Mouse (Mus musculus): ENCODE measurements around the gene Btnl10.
A peak's percentile ranks its signal among the peaks of the same experiment; 100 is the strongest.
"Not testable (repeated sequence)": the region's sequence is repeated elsewhere in the genome, so short reads cannot be mapped to it uniquely, and the experiment has no call there.

Gene Btnl10

GRCm38 (mm10) chr11:58930254-58930653 lies 12.5 kb downstream of the Btnl10 start:
- DNase-seq (ENCODE audit: low spot score in 2 of 2): no peak

- DNase-seq (ENCODE audit: low spot score in 2 of 2): no peak
These were observed 13.9 kb downstream of the Btnl10 start for GRCm38 (mm10) chr11:58931576-58931975.

GRCm38 (mm10) chr11:58937909-58938308 lies 20.2 kb downstream of the Btnl10 start:
- DNase-seq (ENCODE audit: low spot score in 2 of 2): no peak

GRCm38 (mm10) chr11:58938322-58939087 lies 20.8 kb downstream of the Btnl10 start, which contains the start of gene Rnf187:
Gene Rnf187 (minus strand): TSS chr11:58938916.
- DNase-seq (ENCODE audit: low spot score in 2 of 2): peak; percentile 91 to 92

GRCm38 (mm10) chr11:58939088-58939439 lies 21.4 kb downstream of the Btnl10 start:
- no peak for DNase-seq (ENCODE audit: low spot score in 2 of 2)

- DNase-seq (ENCODE audit: low spot score in 2 of 2): no peak
These were observed 26.4 kb downstream of the Btnl10 start for GRCm38 (mm10) chr11:58944136-58944535.

- DNase-seq (ENCODE audit: low spot score in 2 of 2): no peak
These were observed 29.6 kb downstream of the Btnl10 start for GRCm38 (mm10) chr11:58947306-58947705.

- DNase-seq (ENCODE audit: low spot score in 2 of 2): no peak
These were observed 30.3 kb downstream of the Btnl10 start for GRCm38 (mm10) chr11:58947798-58948528.

GRCm38 (mm10) chr11:58948542-58949479 lies 31.1 kb downstream of the Btnl10 start, which contains the start of gene Hist3h2ba:
Gene Hist3h2ba (plus strand): TSS chr11:58948920.
- peak; percentile 69 to 86 for DNase-seq (ENCODE audit: low spot score in 2 of 2)

GRCm38 (mm10) chr11:58949480-58950431 lies 32.0 kb downstream of the Btnl10 start:
- DNase-seq (ENCODE audit: low spot score in 2 of 2): no peak

GRCm38 (mm10) chr11:58951210-58951609 lies 33.5 kb downstream of the Btnl10 start:
- DNase-seq (ENCODE audit: low spot score in 2 of 2): no peak

- peak in 1 of 2 experiments; percentile 24 for DNase-seq (ENCODE audit: low spot score in 2 of 2)
These were observed 35.9 kb downstream of the Btnl10 start for GRCm38 (mm10) chr11:58953351-58954169.

GRCm38 (mm10) chr11:58954170-58954419 lies 36.4 kb downstream of the Btnl10 start:
- DNase-seq (ENCODE audit: low spot score in 2 of 2): not testable (repeated sequence)

- peak; percentile 96 to 98 for DNase-seq (ENCODE audit: low spot score in 2 of 2)
These were observed 36.9 kb downstream of the Btnl10 start, which contains the start of the genes Hist3h2a and Trim17 for GRCm38 (mm10) chr11:58954420-58955142. Gene Hist3h2a (plus strand): TSS chr11:58954685. Gene Trim17 (plus strand): TSS chr11:58954685.

GRCm38 (mm10) chr11:58955143-58955867 lies 37.6 kb downstream of the Btnl10 start:
- no peak for DNase-seq (ENCODE audit: low spot score in 2 of 2)

- no peak for DNase-seq (ENCODE audit: low spot score in 2 of 2)
These were observed 38.2 kb downstream of the Btnl10 start for GRCm38 (mm10) chr11:58955868-58956257.

GRCm38 (mm10) chr11:58957226-58957914 lies 39.7 kb downstream of the Btnl10 start:
- no peak for DNase-seq (ENCODE audit: low spot score in 2 of 2)

- no peak for DNase-seq (ENCODE audit: low spot score in 2 of 2)
These were observed 40.8 kb downstream of the Btnl10 start for GRCm38 (mm10) chr11:58958536-58958935.
